Mouse (Mus musculus) forebrain, postnatal 0 days (tissue): ENCODE measurements at regions not wholly inside any gene's neighbourhood (a gene's known extent, or its start where the extent isn't known, plus 50 kb on each side); places are given as distances from the start of the nearest gene placed in this dataset.
"Not testable (repeated sequence)": the region's sequence is repeated elsewhere in the genome, so short reads cannot be mapped to it uniquely, and the experiment has no call there.

Source experiments
- ATAC-seq: fragments of 200-750 bp; cut with Nextera tagmentation; 2 replicates; pipeline ENCODE4 v1.8.0; 2017; ENCODE audit warnings: mild to moderate bottlenecking, moderate library complexity
- DNase-seq: peaks from one replicate; pipeline ENCODE4 v3.0.0-alpha.2; 2015
- H3K27ac ChIP-seq: fragments of 300-500 bp; sonication (generic); 2 replicates; pipeline ENCODE4 v1.5.1; 2014; ENCODE audit warnings: low read depth, mild to moderate bottlenecking, antibody characterized with exemption, low read length, moderate library complexity, mixed read lengths
- H3K27me3 ChIP-seq: fragments of 300-500 bp; sonication (generic); 2 replicates; pipeline ENCODE4 v1.6.1; 2014; ENCODE audit warnings: mild to moderate bottlenecking, low read length, mixed read lengths; ENCODE audit not compliant: insufficient read depth
- H3K36me3 ChIP-seq: fragments of 300-500 bp; sonication (generic); 2 replicates; pipeline ENCODE4 v1.6.1; 2014; ENCODE audit warnings: mild to moderate bottlenecking, moderate library complexity; ENCODE audit not compliant: insufficient read depth
- H3K4me1 ChIP-seq: fragments of 300-500 bp; sonication (generic); 2 replicates; pipeline ENCODE4 v1.6.1; 2014; ENCODE audit warnings: antibody characterized with exemption; ENCODE audit not compliant: insufficient read depth
- H3K4me2 ChIP-seq: fragments of 300-500 bp; sonication (generic); 2 replicates; pipeline ENCODE4 v1.6.1; 2014; ENCODE audit warnings: low read depth, mild to moderate bottlenecking, moderate library complexity
- H3K4me3 ChIP-seq: fragments of 300-500 bp; sonication (generic); 2 replicates; pipeline ENCODE4 v1.5.1; 2014; ENCODE audit warnings: low read depth, low read length, mixed read lengths
- H3K9ac ChIP-seq: fragments of 300-500 bp; sonication (generic); 2 replicates; pipeline ENCODE4 v1.6.1; 2014; ENCODE audit warnings: mild to moderate bottlenecking
- H3K9me3 ChIP-seq: fragments of 300-500 bp; sonication (generic); 2 replicates; pipeline ENCODE4 v1.6.1; 2016; ENCODE audit warnings: low read length
- CTCF ChIP-seq: sonication (generic); IDR thresholded peaks from 2 replicates; pipeline ENCODE4 v1.5.1; 2016; ENCODE audit warnings: antibody characterized with exemption, control low read depth, low read depth
- WGBS: fragments of 180-500 bp; shearing (Covaris S2); extraction: QIAGEN DNeasy Blood & Tissue Kit; methylation state at CpG from one replicate; pipeline ENCODE4 v1.1.7; 2014; 5-methylcytosine and 5-hydroxymethylcytosine counted together

DNA sequence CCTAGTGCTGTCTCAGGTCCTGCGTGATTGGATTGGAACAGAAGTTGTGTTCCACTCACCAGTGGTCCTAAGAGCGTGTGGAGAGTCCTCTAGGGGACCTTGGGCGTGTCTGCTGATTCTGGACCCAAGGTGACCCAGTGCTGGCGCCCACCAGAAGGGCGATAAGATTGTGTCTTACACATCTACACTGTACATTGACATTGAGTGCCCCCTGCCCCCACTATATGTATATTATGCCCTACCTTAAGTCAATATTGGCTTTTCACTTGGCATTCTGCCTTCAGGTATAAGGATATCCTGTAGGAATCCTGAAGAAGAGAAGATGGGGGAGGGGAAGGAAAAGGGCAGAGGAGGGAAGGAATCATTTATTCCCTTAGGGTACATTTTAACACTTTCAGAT lies 260.2 kb upstream of the Rgs17 start:
- no peak for DNase-seq
- TF ChIP-seq CTCF, result no peak
- Histone ChIP-seq H3K4me3 (no peak overlapping the region), H3K36me3 (no peaks in the 10 kb centered on the region), H3K27me3 (no peaks in the 10 kb centered on the region), H3K27ac (no peak overlapping the region), H3K4me1 (no peaks in the 10 kb centered on the region), H3K9me3 (no peaks in the 10 kb centered on the region), H3K4me2 (no peak overlapping the region), H3K9ac (no peak overlapping the region)
- WGBS, result 91% methylated on average over 5 of the region's 5 CpGs
- ATAC-seq, result no peak

DNA sequence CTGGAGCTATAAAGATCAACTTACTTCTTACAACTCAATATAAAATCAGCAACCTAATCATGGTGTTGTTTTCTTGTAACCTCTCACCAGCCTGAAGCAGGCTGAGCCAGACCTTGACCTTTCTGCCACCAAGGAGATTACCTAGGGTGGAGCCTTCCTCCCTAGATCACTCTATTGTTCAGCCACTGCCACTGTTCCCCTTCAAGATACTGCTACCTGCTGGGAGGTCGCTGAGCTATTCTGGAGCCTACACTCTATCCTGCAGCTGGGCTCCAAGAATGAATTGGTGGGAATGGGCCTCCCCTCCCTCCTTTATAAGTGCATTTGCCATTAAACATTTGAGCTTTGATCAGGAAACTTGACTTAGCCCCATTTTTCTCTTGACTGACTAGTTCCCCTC lies 242.1 kb upstream of the Rgs17 start:
- not testable (repeated sequence) for ATAC-seq, H3K4me2 ChIP-seq, H3K4me3 ChIP-seq, DNase-seq, H3K9me3 ChIP-seq, H3K36me3 ChIP-seq, H3K4me1 ChIP-seq, H3K27ac ChIP-seq, H3K9ac ChIP-seq, H3K27me3 ChIP-seq
- WGBS, result 3% methylated on average over 1 of the region's 1 CpGs

DNA sequence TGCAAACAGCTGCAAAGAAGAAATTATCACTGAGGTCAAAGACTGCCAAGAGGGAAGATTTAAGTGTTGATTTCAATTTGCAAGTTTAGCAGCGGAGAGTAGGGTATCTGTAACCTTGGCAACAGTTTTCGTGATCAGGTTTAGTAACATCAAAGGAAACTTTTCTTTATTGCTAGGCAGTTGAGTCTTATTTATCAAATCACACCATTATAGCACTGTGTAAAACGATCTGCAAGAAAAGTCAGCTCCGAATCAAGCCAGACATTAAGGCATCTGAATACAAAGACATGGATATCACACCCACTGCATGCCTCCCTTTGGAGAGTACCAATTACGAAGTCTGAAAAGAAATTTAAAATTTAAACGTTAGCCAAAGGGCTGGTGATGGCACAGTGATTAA lies 234.7 kb upstream of the Rgs17 start:
- Histone ChIP-seq H3K4me2 (no peak overlapping the region), H3K27ac (no peak overlapping the region), H3K9ac (no peak overlapping the region), H3K4me3 (no peak overlapping the region), H3K9me3 (no peaks in the 10 kb centered on the region), H3K27me3 (no peaks in the 10 kb centered on the region), H3K4me1 (no peaks in the 10 kb centered on the region), H3K36me3 (no peaks in the 10 kb centered on the region)
- no peak for TF ChIP-seq CTCF
- 50% methylated on average over 6 of the region's 6 CpGs for WGBS
- ATAC-seq (peak; percentile 71), DNase-seq (peak; percentile 16)

DNA sequence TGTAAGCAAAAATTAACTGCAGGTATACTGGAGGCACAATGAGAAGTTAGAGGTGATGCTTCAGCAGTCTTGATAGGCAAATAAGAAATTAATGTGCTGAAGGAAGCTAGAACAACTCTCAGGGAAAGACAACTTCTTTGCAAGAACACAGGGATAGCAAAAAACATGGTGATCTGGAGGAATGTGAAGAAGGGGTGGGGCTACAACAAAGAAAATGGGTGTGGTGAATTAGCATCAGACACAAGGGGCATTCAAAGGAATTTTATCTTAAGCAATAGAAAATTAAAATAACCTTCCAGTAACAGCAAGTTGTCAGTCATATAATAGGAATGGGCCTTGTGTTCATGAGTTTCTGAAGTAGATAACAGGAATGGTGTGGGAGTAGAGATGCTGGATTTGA lies 211.9 kb upstream of the Rgs17 start:
- H3K9me3 ChIP-seq, result no peaks in the 10 kb centered on the region
- TF ChIP-seq CTCF, result no peak
- H3K27me3 ChIP-seq, result no peaks in the 10 kb centered on the region
- ATAC-seq (no peak), DNase-seq (no peak)
- no peaks in the 10 kb centered on the region for H3K36me3 ChIP-seq
- no peaks in the 10 kb centered on the region for H3K4me1 ChIP-seq
- no peak overlapping the region for H3K4me2 ChIP-seq
- H3K9ac ChIP-seq, result no peak overlapping the region
- H3K4me3 ChIP-seq, result no peak overlapping the region
- H3K27ac ChIP-seq, result no peak overlapping the region

DNA sequence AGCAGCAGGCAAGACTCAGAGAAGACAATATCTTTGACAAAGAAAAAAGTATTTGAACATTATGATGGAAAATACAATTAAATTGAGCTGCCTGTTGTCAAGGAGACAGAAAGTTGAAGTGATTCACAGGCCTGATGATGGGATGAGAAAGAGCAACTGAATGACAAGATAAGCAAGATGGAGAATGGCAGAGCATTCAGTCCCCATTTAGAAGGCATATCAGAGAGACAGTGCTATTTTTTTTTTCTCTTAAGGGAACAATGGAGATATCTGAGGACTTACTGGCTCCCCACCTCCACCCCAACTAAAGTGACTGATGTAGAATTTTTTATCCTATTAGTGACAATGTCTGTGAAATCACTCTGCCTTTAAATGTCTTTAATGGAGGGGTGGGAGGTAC lies 202.2 kb upstream of the Rgs17 start:
- H3K4me3 ChIP-seq, DNase-seq, H3K36me3 ChIP-seq, H3K9me3 ChIP-seq, H3K9ac ChIP-seq, H3K27me3 ChIP-seq, H3K4me1 ChIP-seq, H3K4me2 ChIP-seq: not testable (repeated sequence)
- ATAC-seq, result peak; percentile 93
- H3K27ac ChIP-seq, result 0 out of 2 replicates have a peak overlapping the region, but pooled peaks have one; percentile 45

DNA sequence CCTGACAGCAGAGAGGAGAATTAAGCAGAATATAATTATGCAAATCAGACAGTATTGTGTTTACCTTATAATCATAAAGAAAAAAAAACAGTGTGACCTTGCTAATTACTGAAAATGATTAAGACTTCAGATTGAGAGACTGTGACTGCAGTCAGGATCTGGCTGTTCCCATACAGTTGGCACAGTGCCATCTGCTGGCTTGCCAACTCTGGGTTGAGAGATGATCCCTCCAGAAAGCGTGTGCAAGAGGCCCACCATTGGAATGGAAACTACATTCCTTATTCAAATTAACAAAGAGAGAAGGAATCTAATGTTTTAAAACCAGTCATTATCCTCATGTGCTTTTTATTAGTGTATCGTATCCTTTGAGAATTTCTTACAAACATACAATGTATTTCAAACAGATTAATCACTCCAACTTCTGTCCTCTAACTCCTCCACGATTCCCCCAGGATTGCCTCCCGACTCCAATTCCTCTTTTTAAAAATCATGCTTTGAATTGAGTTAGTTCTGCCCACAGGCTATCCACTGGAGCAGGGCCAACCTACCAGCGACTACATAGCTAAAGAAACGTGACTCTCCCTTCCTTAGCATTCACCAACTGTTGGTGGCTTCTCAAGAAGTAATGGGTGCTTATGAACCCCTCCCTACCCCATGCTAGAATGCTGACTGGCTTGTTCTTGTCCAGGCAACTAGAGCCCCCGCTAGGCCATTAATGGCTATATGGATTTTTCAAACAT lies 192.9 kb upstream of the Rgs17 start:
- no peaks in the 10 kb centered on the region for H3K9me3 ChIP-seq
- 36% methylated on average over 7 of the region's 7 CpGs for WGBS
- no peak for TF ChIP-seq CTCF
- DNase-seq (peak; percentile 76), ATAC-seq (peak; percentile 86)
- H3K4me1 ChIP-seq, result no peaks in the 10 kb centered on the region
- no peak overlapping the region for H3K4me3 ChIP-seq
- no peaks in the 10 kb centered on the region for H3K27me3 ChIP-seq
- H3K9ac ChIP-seq, result no peak overlapping the region
- no peaks in the 10 kb centered on the region for H3K36me3 ChIP-seq
- no peak overlapping the region for H3K4me2 ChIP-seq
- no peak overlapping the region for H3K27ac ChIP-seq
